Mouse (Mus musculus) gastrocnemius, adult 8-10 months (tissue): ENCODE results near the gene Pacsin3. TPM values are rescaled to one million over a fixed set of nuclear protein-coding genes. Genes with fewer than 3 reads are reported as not detected.

Source experiments
- DNase-seq, 2 experiments: peaks; one replicate each; pipeline ENCODE4 v3.0.0; 2022; ENCODE audit warnings: low spot score in 2 of 2
- total RNA-seq, 4 experiments: library from RNA; stranded (reverse); gene quantifications; 2 replicates each; pipeline ENCODE4 v1.2.4; 2022

Pacsin3 gene
- total RNA-seq, 4 experiments from 2014 or later: 324 to 413 (median 369) TPM

DNA sequence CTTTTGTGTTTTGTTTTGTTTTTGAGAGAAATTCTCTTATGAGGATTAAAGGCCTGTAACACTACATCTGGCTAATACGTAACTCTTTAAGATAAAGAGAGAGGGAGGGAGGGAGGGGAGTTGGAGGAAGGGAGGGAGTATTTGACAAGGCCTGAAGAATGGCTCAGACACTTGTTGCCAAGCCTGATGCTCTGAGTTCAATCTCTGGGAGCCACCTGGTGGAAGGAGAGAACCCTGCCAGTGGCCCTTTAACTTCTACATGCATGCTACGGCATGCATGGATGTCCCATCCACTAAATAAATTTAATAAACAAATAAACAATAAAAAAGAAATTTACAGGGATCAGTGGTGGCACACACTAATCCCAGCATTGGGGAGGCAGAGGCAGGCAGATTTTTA lies 46.1 kb downstream of the Pacsin3 start:
- no peak for DNase-seq

DNA sequence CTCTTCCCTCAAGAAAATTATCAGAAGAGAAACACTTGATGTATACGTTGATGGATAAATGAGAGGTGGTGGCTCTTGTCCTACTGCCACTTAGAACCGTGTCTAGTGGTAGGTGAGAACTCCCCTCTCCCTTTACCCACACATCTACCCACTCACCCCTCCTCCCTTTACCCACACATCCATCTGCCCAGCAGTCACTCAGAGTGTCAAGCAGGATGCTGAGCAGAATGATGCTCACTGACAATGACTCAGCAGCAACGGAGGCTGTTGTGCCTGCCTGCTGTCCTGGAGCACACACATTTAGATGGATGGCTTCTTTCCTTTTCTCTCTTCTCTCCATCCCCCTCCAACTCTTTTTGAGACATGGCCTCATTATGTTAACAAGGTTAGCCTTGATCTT lies 47.1 kb downstream of the Pacsin3 start:
- DNase-seq: no peak

DNA sequence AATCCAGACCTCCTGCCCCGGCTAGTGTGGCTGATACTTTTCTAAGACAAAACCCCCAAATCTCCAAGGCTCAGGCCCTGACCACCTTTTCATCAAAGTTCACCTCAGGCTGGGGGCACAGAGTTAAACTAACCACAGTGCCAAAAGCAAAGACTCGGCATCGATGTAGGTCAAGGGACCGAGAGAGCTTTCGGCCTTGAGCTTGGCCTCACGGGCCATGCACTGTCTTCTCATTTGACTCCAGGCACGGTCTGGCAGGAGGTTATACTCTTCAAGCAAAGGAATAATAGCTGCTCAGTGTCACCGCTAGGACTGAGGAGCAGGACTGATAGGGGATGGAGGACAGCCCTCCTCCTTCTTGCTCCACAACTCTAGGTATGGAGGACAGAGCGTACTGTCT lies 50.2 kb downstream of the Pacsin3 start:
- no peak for DNase-seq

DNA sequence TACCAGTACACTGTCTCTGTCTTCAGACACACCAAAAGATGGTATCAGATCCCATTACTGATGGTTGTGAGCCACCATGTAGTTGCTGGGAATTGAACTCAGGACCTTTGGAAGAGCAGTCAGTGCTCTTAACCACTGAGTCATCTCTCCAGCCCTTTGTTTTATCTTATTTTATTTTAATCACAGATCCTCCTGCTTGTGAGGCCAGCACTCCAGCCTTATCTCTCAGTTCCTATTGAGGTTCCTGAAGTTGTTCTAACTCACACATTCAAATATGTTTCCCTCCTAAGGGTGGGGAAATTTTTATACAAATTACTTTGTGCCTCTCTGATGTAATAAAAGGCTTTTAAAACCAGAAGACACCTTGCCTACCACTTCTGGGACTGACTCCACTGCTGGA lies 50.8 kb downstream of the Pacsin3 start:
- no peak for DNase-seq

DNA sequence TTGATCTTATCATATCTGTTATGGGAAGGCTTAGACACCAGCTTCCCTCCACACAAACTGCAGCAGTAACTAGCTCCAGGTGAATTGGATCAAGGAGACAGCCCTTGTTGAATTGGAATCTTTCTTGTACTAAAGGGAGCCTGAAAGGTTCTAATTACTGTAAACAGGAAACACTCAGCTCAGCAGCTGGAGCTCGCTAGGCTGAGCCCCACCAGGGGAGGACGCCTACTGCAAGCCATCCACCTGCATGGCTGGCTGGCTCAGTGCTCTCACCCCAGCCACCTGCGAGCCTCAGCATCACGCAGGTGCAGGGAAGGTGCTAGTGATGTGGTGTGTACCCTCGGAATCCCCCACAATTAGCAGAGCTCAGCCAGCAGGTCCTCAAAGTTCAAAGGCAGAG lies 52.9 kb downstream of the Pacsin3 start:
- DNase-seq: no peak

DNA sequence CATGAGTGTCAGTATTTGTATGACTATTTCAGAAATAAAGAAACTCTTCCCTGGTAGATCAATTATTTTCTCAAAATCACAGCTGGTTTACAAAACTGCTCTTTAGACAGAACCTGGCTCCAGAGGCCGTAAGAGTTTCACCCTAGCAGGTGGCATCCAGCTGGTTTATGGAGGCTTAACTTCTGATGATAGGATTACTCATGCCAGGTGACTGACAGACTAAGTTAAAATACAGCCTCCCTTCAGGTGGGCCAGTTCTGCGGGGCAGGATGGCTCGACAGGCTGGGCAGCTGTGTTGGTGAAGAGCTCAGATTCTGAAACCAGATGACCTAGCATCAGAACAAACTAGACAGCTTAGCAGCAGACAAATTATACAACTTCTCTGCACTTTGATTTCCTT lies 53.8 kb downstream of the Pacsin3 start:
- DNase-seq: no peak

GRCm38 (mm10) chr2:91312578-91313311 lies 57.0 kb downstream of the Pacsin3 start:
- peak in 1 of 2 experiments; percentile 8 for DNase-seq

DNA sequence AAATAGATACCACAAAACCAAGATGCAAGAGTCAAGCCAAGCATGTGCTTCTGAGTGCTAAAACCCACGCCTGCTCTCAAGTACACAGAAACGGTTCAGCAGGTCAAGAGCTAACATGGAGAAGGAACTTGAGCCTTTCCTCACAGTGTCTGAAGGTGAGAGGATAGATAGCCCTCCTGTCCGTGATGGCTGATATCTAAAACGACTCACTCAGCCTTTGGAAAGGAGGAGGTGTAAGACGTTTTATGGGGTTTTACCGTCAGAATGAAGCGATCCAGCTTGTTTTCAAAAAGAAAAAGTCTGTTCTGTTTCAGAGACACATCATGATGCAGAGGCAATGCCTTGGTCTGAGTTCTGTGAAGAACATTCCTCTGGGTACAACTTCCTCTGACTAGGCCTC lies 58.4 kb downstream of the Pacsin3 start:
- no peak for DNase-seq

Other genes starting within 250 kb of the Pacsin3 start
- 10 to 100 TPM; 28.6 to 33.9 (median 30.9) TPM for gene Rapsn, start 220.3 kb upstream of the Pacsin3 start, total RNA-seq
- gene Psmc3, start 201.9 kb upstream of the Pacsin3 start, total RNA-seq: 100 to 1,000 TPM; 199 to 280 (median 234) TPM
- gene Slc39a13, start 185.5 kb upstream of the Pacsin3 start, total RNA-seq: 10 to 100 TPM; 19.9 to 21.4 (median 20.9) TPM
- gene Spi1, start 173.6 kb upstream of the Pacsin3 start, total RNA-seq: under 1 TPM in 3 of 4 experiments, not detected in 1; 0.40 to 0.56 (median 0.44) TPM
- gene Mybpc3, start 137.8 kb upstream of the Pacsin3 start, total RNA-seq: under 1 TPM; 0.29 to 0.36 (median 0.31) TPM
- 1 to 10 TPM; 1.5 to 3.4 (median 2.2) TPM for gene Madd, start 72.1 kb upstream of the Pacsin3 start, total RNA-seq
- gene Nr1h3, start 53.1 kb upstream of the Pacsin3 start, total RNA-seq: 10 to 100 TPM; 20.7 to 31.4 (median 24.5) TPM
- 10 to 100 TPM; 10.2 to 11.1 (median 10.5) TPM for gene Acp2, start 53.1 kb upstream of the Pacsin3 start, total RNA-seq
- 1 to 10 TPM; 1.2 to 3.5 (median 2.0) TPM for gene Ddb2, start 19.0 kb upstream of the Pacsin3 start, total RNA-seq
- gene Arfgap2, start 9.0 kb downstream of the Pacsin3 start, total RNA-seq: 100 to 1,000 TPM; 170 to 194 (median 181) TPM
- 10 to 100 TPM; 15.2 to 21.6 (median 18.8) TPM for gene 1110051M20Rik, start 188.8 kb downstream of the Pacsin3 start, total RNA-seq
- 1 to 10 TPM; 6.9 to 9.4 (median 9.2) TPM for gene Lrp4, start 201.6 kb downstream of the Pacsin3 start, total RNA-seq